Mouse (Mus musculus) cortical plate, adult 2 months (tissue): ENCODE results near the gene Lama5.

Experiments used
- CTCF ChIP-seq: fragments of 200-500 bp; IDR thresholded peaks from 2 replicates; pipeline ENCODE4 v1.5.1; 2011; ENCODE audit warnings: mild to moderate bottlenecking, control low read depth, low read length; ENCODE audit not compliant: insufficient read depth; ENCODE audit errors: extremely low read depth
- POLR2A ChIP-seq: fragments of 200-500 bp; IDR thresholded peaks from 2 replicates; pipeline ENCODE4 v1.6.1; 2011; ENCODE audit warnings: mild to moderate bottlenecking, low read length, control low read depth; ENCODE audit not compliant: insufficient read depth; ENCODE audit errors: extremely low read depth

DNA sequence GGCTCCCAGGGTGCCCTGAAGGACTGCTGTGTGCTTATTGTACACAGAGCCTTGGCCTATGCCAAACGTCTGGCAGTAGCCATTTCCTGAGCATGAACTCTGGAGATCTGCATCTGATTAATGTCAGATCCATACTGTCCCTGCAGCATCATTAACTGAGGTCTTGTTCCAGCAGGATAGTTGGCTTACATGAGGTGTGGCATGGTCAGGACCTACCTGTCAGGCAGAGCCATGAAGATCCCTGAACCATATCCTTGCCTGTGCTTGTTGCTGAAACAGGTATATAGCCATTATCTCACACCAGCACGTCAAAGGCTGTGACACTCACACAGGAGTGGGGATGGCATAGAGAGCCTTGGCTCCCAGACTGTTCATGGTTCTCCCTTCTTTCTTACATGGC, 42.3 kb upstream of the Lama5 start:
- TF ChIP-seq POLR2A (no peak), CTCF (no peak)
